Comparison of ENCODE assay signal across 9 mouse cellular contexts in genomic region chr1:88752332-88752731, GRCm38 (mm10). TPM values are rescaled to one million over a fixed set of nuclear protein-coding genes. Genes with fewer than 3 reads are reported as not detected.
A peak's percentile ranks its signal among the peaks of the same experiment; 100 is the strongest.
DNase-seq lines count a peak whose midpoint lies in the region; TF ChIP-seq lines count a peak whose summit lies in the region.
"Had no signal": no experiment of that assay in that cellular context is flagged by ENCODE, and none has a peak within 500 bp of the region (broad histone marks: within the 10 kb centered on the region; RNA-seq: fewer than 3 reads in every experiment).

No protein-coding gene starts in this region.

- H3K4me1 ChIP-seq in heart, adult 2 months (ENCODE audit: control insufficient read depth, insufficient read depth, low read length), result peaks cover 2% of the 10 kb centered on the region; the same call in 1 of the 2 replicates
- H3K4me1 ChIP-seq: liver, embryonic 15.5 days had no signal

- TF ChIP-seq CTCF in heart, adult 2 months (IDR thresholded peaks at IDR 0.05), result peak; percentile 59

- DNase-seq in heart, adult 2 months, result no peak
- DNase-seq in heart, adult 11 months, result no peak
- peak; percentile 45 for DNase-seq in Muller cell, postnatal 12 days (ENCODE audit: inconsistent ontology term)
- DNase-seq in forelimb bud, embryonic 11.5 days (ENCODE audit: low read depth, low spot score), result peak; percentile 68
- peak; percentile 19 for DNase-seq in lung, postnatal 14 days
- DNase-seq in spleen, postnatal 14 days (ENCODE audit: low spot score in 2 of 2), result no peak
- DNase-seq in c-Kit-positive CD71-positive TER-119-positive erythroid progenitor cells, embryonic 14.5 days (ENCODE audit: low spot score), result no peak
- DNase-seq in ovary, postnatal 10 days (ENCODE audit: low spot score), result no peak

- intact Hi-C loops in heart, adult 2 months (cut with DNase I), result no loop called here

- H3K9ac ChIP-seq in heart, adult 2 months (ENCODE audit: low read depth, low read length), result no peak overlapping the region
- H3K9ac ChIP-seq: liver, embryonic 15.5 days had no signal

- no peak overlapping the region for H3K27ac ChIP-seq in heart, adult 2 months
- H3K27ac ChIP-seq: liver, embryonic 15.5 days had no signal

- H3K27me3 ChIP-seq in heart, adult 2 months (ENCODE audit: control insufficient read depth, insufficient read depth, low read length), result no peaks in the 10 kb centered on the region
- H3K27me3 ChIP-seq: liver, embryonic 15.5 days had no signal

- TF ChIP-seq EP300 in heart, adult 2 months (IDR thresholded peaks at IDR 0.05; ENCODE audit: insufficient read depth, low read depth, low read length), result no peak

- no peak for TF ChIP-seq POLR2A in heart, adult 2 months (IDR thresholded peaks at IDR 0.05; ENCODE audit: insufficient read depth, low read depth, low read length)

- H3K36me3 ChIP-seq in heart, adult 2 months (ENCODE audit: control insufficient read depth, insufficient read depth, low read length), result no peaks in the 10 kb centered on the region
- H3K36me3 ChIP-seq: liver, embryonic 15.5 days had no signal

- H3K4me3 ChIP-seq in heart, adult 2 months, result no peak overlapping the region
- H3K4me3 ChIP-seq: liver, embryonic 15.5 days had no signal

- H3K79me2 ChIP-seq in heart, adult 2 months (replicated peaks; ENCODE audit: control insufficient read depth, insufficient read depth, low read length), result no peaks in the 10 kb centered on the region

- WGBS in heart, adult 2 months, result 17% methylated on average over 5 of the region's 5 CpGs

RNA-seq across cellular contexts. Expression of gene Arl4c, which starts 50.3 kb away (rescaled TPM):
- total RNA-seq in heart, adult 2 months (2021), result 1 to 10 TPM; 4.5 to 4.9 TPM
- 3.4 and 3.6 TPM in 2 replicates for polyA plus RNA-seq in heart, adult 2 months (2012; rRNA removed)

Comparison
In these comparisons a context has a peak if more than half of its experiments do, and no peak if none do; other contexts are left out.
1. DNase-seq: peak in Muller cell, postnatal 12 days (single experiment), forelimb bud, embryonic 11.5 days (single experiment) and lung, postnatal 14 days (single experiment); none in heart, adult 2 months (0 of 2), heart, adult 11 months (single experiment), spleen, postnatal 14 days (0 of 2), c-Kit-positive CD71-positive TER-119-positive erythroid progenitor cells, embryonic 14.5 days (single experiment) and ovary, postnatal 10 days (single experiment).